Comparison of ENCODE assay signal across 20 mouse cellular contexts in the genomic region with DNA sequence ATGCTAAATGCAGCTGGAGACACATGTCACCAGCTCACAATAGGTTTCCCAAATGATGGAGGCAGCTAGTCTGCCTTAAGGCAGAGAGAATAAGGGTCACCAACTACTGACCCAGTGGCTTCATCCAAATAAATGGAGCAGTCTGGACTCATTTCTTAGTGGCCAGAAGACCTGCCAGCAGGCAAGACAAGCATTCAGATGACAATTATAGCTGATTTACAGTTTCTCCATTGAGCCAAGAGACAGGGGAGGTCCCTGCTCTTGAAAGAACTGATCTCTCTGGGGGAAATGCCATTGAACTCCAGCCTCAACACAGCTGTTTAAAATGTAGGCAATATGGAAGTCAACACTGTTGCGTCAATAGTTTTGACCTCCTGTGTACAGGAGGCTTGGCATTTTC.
A peak's percentile ranks its signal among the peaks of the same experiment; 100 is the strongest.
DNase-seq lines count a peak whose midpoint lies in the region; ATAC-seq lines count a peak whose summit lies in the region.
"Had no signal": no experiment of that assay in that cellular context is flagged by ENCODE, and none has a peak within 500 bp of the region (broad histone marks: within the 10 kb centered on the region; RNA-seq: fewer than 3 reads in every experiment).

No protein-coding gene starts in this region.

- no peak overlapping the region for H3K27ac ChIP-seq in hindbrain, embryonic 11.5 days (ENCODE audit: low read depth, low read length)
- no peak overlapping the region for H3K27ac ChIP-seq in hindbrain, embryonic 14.5 days
- 0 out of 2 replicates have a peak overlapping the region, but pooled peaks have one; percentile 53 for H3K27ac ChIP-seq in midbrain, embryonic 15.5 days
- no peak overlapping the region for H3K27ac ChIP-seq in midbrain, embryonic 13.5 days
- H3K27ac ChIP-seq: embryonic facial prominence, embryonic 12.5 days; forebrain, embryonic 12.5 days; heart, embryonic 13.5 days; hindbrain, embryonic 12.5 days; hindbrain, postnatal 0 days had no signal

- H3K36me3 ChIP-seq in hindbrain, embryonic 11.5 days (ENCODE audit: control insufficient read depth, insufficient read depth, low read length): no peaks in the 10 kb centered on the region
- no peaks in the 10 kb centered on the region for H3K36me3 ChIP-seq in hindbrain, embryonic 14.5 days (replicated peaks; ENCODE audit: control insufficient read depth, insufficient read depth)
- H3K36me3 ChIP-seq in midbrain, embryonic 15.5 days (replicated peaks): no peaks in the 10 kb centered on the region
- no peaks in the 10 kb centered on the region for H3K36me3 ChIP-seq in midbrain, embryonic 13.5 days
- H3K36me3 ChIP-seq: embryonic facial prominence, embryonic 12.5 days; forebrain, embryonic 12.5 days; heart, embryonic 13.5 days; hindbrain, embryonic 12.5 days had no signal

- H3K4me1 ChIP-seq in hindbrain, embryonic 11.5 days (replicated peaks; ENCODE audit: control insufficient read depth, insufficient read depth, low read length): no peaks in the 10 kb centered on the region
- H3K4me1 ChIP-seq in hindbrain, embryonic 14.5 days (replicated peaks; ENCODE audit: control insufficient read depth, insufficient read depth, low read length): no peaks in the 10 kb centered on the region
- peaks cover 4% of the 10 kb centered on the region; the same call in 1 of the 2 replicates for H3K4me1 ChIP-seq in midbrain, embryonic 15.5 days
- peaks cover 14% of the 10 kb centered on the region for H3K4me1 ChIP-seq in midbrain, embryonic 13.5 days (replicated peaks)
- H3K4me1 ChIP-seq: embryonic facial prominence, embryonic 12.5 days had no signal

- no peak for DNase-seq in hindbrain, embryonic 11.5 days (ENCODE audit: low spot score)
- no peak for DNase-seq in hindbrain, embryonic 14.5 days (ENCODE audit: low spot score)
- DNase-seq in embryo, embryonic 11 days: peak; percentile 37
- DNase-seq in retina, postnatal 1 day: peak; percentile 38
- no peak for DNase-seq in kidney, adult 9 months
- DNase-seq: adrenal gland, adult 8-10 months; adrenal gland, postnatal 36 days; cerebellum, adult 2 months; cerebellum, postnatal 14 days; forebrain, postnatal 0 days; gastrocnemius, postnatal 14 days; heart, postnatal 36 days had no signal

- no peak overlapping the region for H3K4me2 ChIP-seq in hindbrain, embryonic 11.5 days (replicated peaks; ENCODE audit: low read depth, low read length)
- H3K4me2 ChIP-seq in hindbrain, embryonic 14.5 days (replicated peaks): no peak overlapping the region
- no peak overlapping the region for H3K4me2 ChIP-seq in midbrain, embryonic 15.5 days
- H3K4me2 ChIP-seq in midbrain, embryonic 13.5 days (replicated peaks): no peak overlapping the region
- H3K4me2 ChIP-seq: embryonic facial prominence, embryonic 12.5 days; forebrain, embryonic 12.5 days; heart, embryonic 13.5 days; hindbrain, embryonic 12.5 days had no signal

- WGBS in hindbrain, embryonic 11.5 days: 53% methylated on average over 1 of the region's 1 CpGs
- 33% methylated on average over 1 of the region's 1 CpGs for WGBS in hindbrain, embryonic 14.5 days
- 57% methylated on average over 1 of the region's 1 CpGs for whole genome bisulfite sequencing in midbrain, embryonic 15.5 days
- WGBS in midbrain, embryonic 13.5 days: 57% methylated on average over 1 of the region's 1 CpGs

- peak; percentile 40; the same call in 1 of the 2 replicates for ATAC-seq in hindbrain, embryonic 11.5 days (ENCODE audit: low FRiP score)
- ATAC-seq in hindbrain, embryonic 14.5 days (ENCODE audit: low FRiP score): no peak
- no peak for ATAC-seq in midbrain, embryonic 15.5 days (replicated peaks)
- ATAC-seq in midbrain, embryonic 13.5 days: no peak
- ATAC-seq: forebrain, postnatal 0 days; hindbrain, postnatal 0 days; intestine, embryonic 16.5 days had no signal

- no peaks in the 10 kb centered on the region for H3K9me3 ChIP-seq in hindbrain, embryonic 11.5 days (ENCODE audit: control insufficient read depth, low read length)
- H3K9me3 ChIP-seq in hindbrain, embryonic 14.5 days (ENCODE audit: control insufficient read depth, low read length): no peaks in the 10 kb centered on the region
- no peaks in the 10 kb centered on the region for H3K9me3 ChIP-seq in midbrain, embryonic 15.5 days
- H3K9me3 ChIP-seq in midbrain, embryonic 13.5 days: no peaks in the 10 kb centered on the region
- H3K9me3 ChIP-seq: embryonic facial prominence, embryonic 12.5 days; forebrain, embryonic 12.5 days; heart, embryonic 13.5 days; hindbrain, embryonic 12.5 days had no signal

- no peak overlapping the region for H3K4me3 ChIP-seq in hindbrain, embryonic 11.5 days (ENCODE audit: low read depth, low read length)
- no peak overlapping the region for H3K4me3 ChIP-seq in hindbrain, embryonic 14.5 days (replicated peaks; ENCODE audit: low read length)
- H3K4me3 ChIP-seq in midbrain, embryonic 15.5 days: no peak overlapping the region
- H3K4me3 ChIP-seq in midbrain, embryonic 13.5 days (replicated peaks): no peak overlapping the region
- H3K4me3 ChIP-seq: embryonic facial prominence, embryonic 12.5 days; forebrain, embryonic 12.5 days; heart, embryonic 13.5 days; hindbrain, embryonic 12.5 days had no signal

- H3K9ac ChIP-seq in hindbrain, embryonic 11.5 days (ENCODE audit: low read depth, low read length): no peak overlapping the region
- no peak overlapping the region for H3K9ac ChIP-seq in hindbrain, embryonic 14.5 days
- no peak overlapping the region for H3K9ac ChIP-seq in midbrain, embryonic 15.5 days
- H3K9ac ChIP-seq in midbrain, embryonic 13.5 days (replicated peaks): no peak overlapping the region
- H3K9ac ChIP-seq: embryonic facial prominence, embryonic 12.5 days; forebrain, embryonic 12.5 days; forebrain, postnatal 0 days; heart, embryonic 13.5 days; hindbrain, embryonic 12.5 days had no signal

- no peaks in the 10 kb centered on the region for H3K27me3 ChIP-seq in hindbrain, embryonic 11.5 days (ENCODE audit: control insufficient read depth, insufficient read depth, low read length)
- no peaks in the 10 kb centered on the region for H3K27me3 ChIP-seq in hindbrain, embryonic 14.5 days (ENCODE audit: control insufficient read depth, insufficient read depth, low read length)
- H3K27me3 ChIP-seq in midbrain, embryonic 15.5 days (replicated peaks): no peaks in the 10 kb centered on the region
- H3K27me3 ChIP-seq in midbrain, embryonic 13.5 days: no peaks in the 10 kb centered on the region
- H3K27me3 ChIP-seq: embryonic facial prominence, embryonic 12.5 days; forebrain, embryonic 12.5 days; heart, embryonic 13.5 days; hindbrain, embryonic 12.5 days had no signal

Comparison
In these comparisons a context has a peak if more than half of its experiments do, and no peak if none do; other contexts are left out.
1. DNase-seq: peak in embryo, embryonic 11 days (single experiment) and retina, postnatal 1 day (single experiment); none in hindbrain, embryonic 11.5 days (single experiment), hindbrain, embryonic 14.5 days (single experiment) and kidney, adult 9 months (single experiment).